Mouse (Mus musculus) CH12.LX (cell line): Measurements from ENCODE around the gene Ppp2r3a. TPM values are rescaled to one million over a fixed set of nuclear protein-coding genes. Genes with fewer than 3 reads are reported as not detected.

Experiments used
- DNase-seq: peaks from one replicate; pipeline ENCODE4 v3.0.0-alpha.2; 2013; ENCODE audit errors: extremely low read depth
- H3K27ac ChIP-seq: 2 replicates; pipeline ENCODE4 v1.5.1; 2012; ENCODE audit warnings: low read depth, mild to moderate bottlenecking, control low read depth, moderate library complexity; ENCODE audit not compliant: insufficient read depth
- H3K27me3 ChIP-seq: replicated peaks from 2 replicates; pipeline ENCODE3; 2012; ENCODE audit warnings: inconsistent platforms
- H3K36me3 ChIP-seq, 2 experiments: replicated peaks in 1 of 2; 2 replicates each; pipeline versions ENCODE3 to v1.6.1; 2012; ENCODE audit warnings: inconsistent platforms in 1 of 2, low read length in 1 of 2, mild to moderate bottlenecking in 1 of 2, mixed read lengths in 1 of 2, moderate library complexity in 1 of 2; ENCODE audit not compliant: control insufficient read depth in 1 of 2, insufficient read depth in 1 of 2
- H3K4me1 ChIP-seq, 2 experiments: 2 replicates each; pipeline ENCODE4 v1.6.1; 2012; ENCODE audit warnings: inconsistent platforms in 1 of 2, moderate library complexity in 1 of 2; ENCODE audit not compliant: insufficient read depth in 2 of 2, control insufficient read depth in 1 of 2
- H3K4me2 ChIP-seq: 2 replicates; pipeline ENCODE4 v1.6.1; 2012; ENCODE audit warnings: low read depth, mild to moderate bottlenecking, control low read depth; ENCODE audit not compliant: poor library complexity, insufficient read depth, severe bottlenecking
- H3K4me3 ChIP-seq, 3 experiments: fragments of 150-350 bp in 1 of 3; sonication (generic) in 1 of 3; replicated peaks in 1 of 3; 2 replicates each; pipeline versions ENCODE3 to v1.5.1; 2011 to 2012; ENCODE audit warnings: low read depth in 2 of 3, low read length in 2 of 3, mild to moderate bottlenecking in 2 of 3, moderate library complexity in 2 of 3, control low read depth in 1 of 3, improper control_type of control experiment in 1 of 3, inconsistent platforms in 1 of 3, mixed read lengths in 1 of 3; ENCODE audit not compliant: poor library complexity in 1 of 3
- H3K79me2 ChIP-seq: replicated peaks from 2 replicates; pipeline ENCODE4 v1.6.1; 2012; ENCODE audit warnings: mild to moderate bottlenecking, moderate library complexity; ENCODE audit not compliant: control insufficient read depth, poor library complexity, insufficient read depth, severe bottlenecking; ENCODE audit errors: extremely low read depth
- H3K9ac ChIP-seq: 2 replicates; pipeline ENCODE4 v1.6.1; 2012; ENCODE audit warnings: low read depth, mild to moderate bottlenecking, control low read depth, moderate library complexity; ENCODE audit not compliant: insufficient read depth
- H3K9me3 ChIP-seq: replicated peaks from 2 replicates; pipeline ENCODE3; 2012; ENCODE audit warnings: low read length, inconsistent platforms, mixed read lengths
- BHLHE40 ChIP-seq: IDR thresholded peaks from 2 replicates; pipeline ENCODE4 v1.6.1; 2011; ENCODE audit warnings: mild to moderate bottlenecking, low read depth, low read length, improper control_type of control experiment
- CHD1 ChIP-seq: IDR thresholded peaks from 2 replicates; pipeline ENCODE4 v1.6.1; 2012; ENCODE audit warnings: low read depth, low read length, improper control_type of control experiment, inconsistent platforms
- CHD2 ChIP-seq: IDR thresholded peaks from 2 replicates; pipeline ENCODE4 v1.6.1; 2011; ENCODE audit warnings: low read length, improper control_type of control experiment
- CTCF ChIP-seq, 2 experiments: IDR thresholded peaks in 1 of 2; conservative IDR thresholded peaks in 1 of 2; 2 replicates each; pipeline ENCODE4 v1.5.1; 2011 to 2012; ENCODE audit warnings: low read depth in 2 of 2, low read length in 2 of 2, improper control_type of control experiment in 1 of 2, inconsistent platforms in 1 of 2, mild to moderate bottlenecking in 1 of 2, moderate library complexity in 1 of 2
- E2F4 ChIP-seq: IDR thresholded peaks from 2 replicates; pipeline ENCODE4 v1.6.1; 2011; ENCODE audit warnings: low read depth, low read length, improper control_type of control experiment; ENCODE audit not compliant: insufficient replicate concordance
- ELF1 ChIP-seq: IDR thresholded peaks from 2 replicates; pipeline ENCODE4 v1.6.1; 2014; ENCODE audit warnings: low read depth, mild to moderate bottlenecking, inconsistent platforms, low read length, improper control_type of control experiment
- EP300 ChIP-seq: IDR thresholded peaks from 2 replicates; pipeline ENCODE4 v1.6.1; 2011; ENCODE audit warnings: low read length, improper control_type of control experiment
- ETS1 ChIP-seq: conservative IDR thresholded peaks from 2 replicates; pipeline ENCODE4 v1.6.1; 2012; ENCODE audit warnings: low read depth, mild to moderate bottlenecking, inconsistent platforms, low read length, improper control_type of control experiment, moderate library complexity
- HCFC1 ChIP-seq: IDR thresholded peaks from 2 replicates; pipeline ENCODE4 v1.6.1; 2012; ENCODE audit warnings: low read depth, mild to moderate bottlenecking, inconsistent platforms, low read length, improper control_type of control experiment
- IRF4 ChIP-seq: IDR thresholded peaks from 2 replicates; pipeline ENCODE4 v1.6.1; 2014; ENCODE audit warnings: low read depth, mild to moderate bottlenecking, inconsistent platforms, low read length, improper control_type of control experiment
- JUND ChIP-seq: conservative IDR thresholded peaks from 2 replicates; pipeline ENCODE4 v1.6.1; 2011; ENCODE audit warnings: low read depth, low read length, improper control_type of control experiment
- KAT2A ChIP-seq: IDR thresholded peaks from 2 replicates; pipeline ENCODE4 v1.6.1; 2012; ENCODE audit warnings: low read length, improper control_type of control experiment, inconsistent platforms; ENCODE audit not compliant: insufficient replicate concordance
- MAX ChIP-seq: IDR thresholded peaks from 2 replicates; pipeline ENCODE4 v1.6.1; 2011; ENCODE audit warnings: low read length, improper control_type of control experiment
- MAZ ChIP-seq: IDR thresholded peaks from 2 replicates; pipeline ENCODE4 v1.6.1; 2012; ENCODE audit warnings: low read depth, mild to moderate bottlenecking, inconsistent platforms, low read length, improper control_type of control experiment, moderate library complexity
- MEF2A ChIP-seq: IDR thresholded peaks from 2 replicates; pipeline ENCODE4 v1.6.1; 2014; ENCODE audit warnings: low read depth, mild to moderate bottlenecking, inconsistent platforms, low read length, improper control_type of control experiment, borderline replicate concordance
- MXI1 ChIP-seq: IDR thresholded peaks from 2 replicates; pipeline ENCODE4 v1.6.1; 2011; ENCODE audit warnings: mild to moderate bottlenecking, low read depth, low read length, improper control_type of control experiment
- MYC ChIP-seq: IDR thresholded peaks from 2 replicates; pipeline ENCODE4 v1.6.1; 2011; ENCODE audit warnings: low read depth, mild to moderate bottlenecking, improper control_type of control experiment, low read length
- NELFE ChIP-seq: IDR thresholded peaks from 2 replicates; pipeline ENCODE4 v1.6.1; 2011; ENCODE audit warnings: low read depth, low read length, improper control_type of control experiment
- NRF1 ChIP-seq: IDR thresholded peaks from 2 replicates; pipeline ENCODE4 v1.6.1; 2014; ENCODE audit warnings: low read depth, mild to moderate bottlenecking, inconsistent platforms, low read length, improper control_type of control experiment, moderate library complexity
- POLR2A ChIP-seq: IDR thresholded peaks from 2 replicates; pipeline ENCODE4 v1.6.1; 2011; ENCODE audit warnings: low read depth, mild to moderate bottlenecking, improper control_type of control experiment, low read length
- RCOR1 ChIP-seq: conservative IDR thresholded peaks from 2 replicates; pipeline ENCODE4 v1.6.1; 2012; ENCODE audit warnings: low read depth, mild to moderate bottlenecking, inconsistent platforms, low read length, improper control_type of control experiment
- SIN3A ChIP-seq: IDR thresholded peaks from 2 replicates; pipeline ENCODE4 v1.6.1; 2012; ENCODE audit warnings: low read length, improper control_type of control experiment, inconsistent platforms
- TCF12 ChIP-seq: IDR thresholded peaks from 2 replicates; pipeline ENCODE4 v1.6.1; 2014; ENCODE audit warnings: low read depth, mild to moderate bottlenecking, inconsistent platforms, low read length, improper control_type of control experiment
- UBTF ChIP-seq: IDR thresholded peaks from 2 replicates; pipeline ENCODE4 v1.6.1; 2012; ENCODE audit warnings: low read depth, mild to moderate bottlenecking, inconsistent platforms, low read length, improper control_type of control experiment, moderate library complexity
- USF1 ChIP-seq: IDR thresholded peaks from 2 replicates; pipeline ENCODE4 v1.6.1; 2014; ENCODE audit warnings: low read depth, mild to moderate bottlenecking, inconsistent platforms, low read length, improper control_type of control experiment
- USF2 ChIP-seq: conservative IDR thresholded peaks from 2 replicates; pipeline ENCODE4 v1.6.1; 2011; ENCODE audit warnings: low read depth, low read length, improper control_type of control experiment
- ZC3H11A ChIP-seq: IDR thresholded peaks from 2 replicates; pipeline ENCODE4 v1.6.1; 2012; ENCODE audit warnings: low read depth, mild to moderate bottlenecking, inconsistent platforms, low read length, improper control_type of control experiment
- ZMIZ1 ChIP-seq: IDR thresholded peaks from 2 replicates; pipeline ENCODE4 v1.6.1; 2012; ENCODE audit warnings: low read depth, mild to moderate bottlenecking, inconsistent platforms, low read length, improper control_type of control experiment
- dilution Hi-C: fragments of 300-500 bp; cut with MboI; formaldehyde crosslinking; loops from 2 replicates; pipeline ENCODE4 v1.14.3; 2020; ENCODE audit warnings: low sequenced_read_pairs; ENCODE audit not compliant: extremely low pct_unique_long_range_greater_than_20kb, extremely low pct_ligation_motif_present
- in situ Hi-C: fragments of 300-500 bp; cut with MboI; formaldehyde crosslinking; loops from 3 replicates; pipeline ENCODE4 v1.14.3; 2019; ENCODE audit warnings: low sequenced_read_pairs, low pct_ligation_motif_present, low pct_unique_long_range_greater_than_20kb, mixed read lengths
- polyA plus RNA-seq: library from polyadenylated mRNA; unstranded; fragments of >175 nt; gene quantifications from 2 replicates; pipeline ENCODE4 v1.2.1, GENCODE M21; 2012; ENCODE audit warnings: low read depth; ENCODE audit not compliant: insufficient read length
- total RNA-seq, 2 experiments: library from RNA; depleted of rRNA; stranded (reverse); fragments of 300-350 nt in 1 of 2; fragments of >200 nt in 1 of 2; gene quantifications; 2 replicates each; pipeline ENCODE4 v1.2.3; 2012 to 2014

The Ppp2r3a gene
- total and polyA plus RNA-seq, 3 experiments = 1.2 to 2.1 (median 1.8) TPM

DNA sequence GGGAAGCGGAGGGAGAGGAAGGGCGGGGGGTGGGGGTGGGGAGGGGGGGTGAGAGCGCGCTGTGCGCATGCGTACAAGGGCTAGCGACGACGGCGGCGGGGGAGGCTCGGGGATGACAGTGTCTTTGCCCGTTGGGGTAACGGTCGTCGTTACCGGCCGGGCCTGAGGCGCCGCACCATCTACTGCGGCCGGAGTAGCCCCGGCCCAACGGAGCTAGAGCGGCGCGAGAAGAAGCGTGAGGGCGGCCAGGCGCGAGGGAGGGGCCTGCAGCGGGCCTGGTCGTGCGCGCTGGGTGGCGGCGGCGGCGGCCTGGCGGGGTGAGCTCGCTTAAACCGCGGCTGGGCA is 177.6 kb downstream of the Ppp2r3a start, which contains the start of gene Msl2:
Gene Msl2 (plus strand): TSS at position 115 of the 345 bp plus-strand sequence.
- Histone ChIP-seq H3K9ac (peak within 1 kb of the TSS; percentile 99), H3K27ac (peak within 1 kb of the TSS; percentile 95), H3K4me1 (peaks cover 2 to 11% of the 10 kb centered on the region in 2 experiments; a peak in 3 of 4 replicates), H3K27me3 (no peaks in the 10 kb centered on the region), H3K4me2 (peak within 1 kb of the TSS; percentile 78), H3K36me3 (peaks cover 0 to 7% of the 10 kb centered on the region in 2 experiments), H3K79me2 (peaks cover 44% of the 10 kb centered on the region), H3K9me3 (no peaks in the 10 kb centered on the region), H3K4me3 (peak within 1 kb of the TSS; percentile 86 to 98 (median 97))
- DNase-seq = no peak
- in situ Hi-C loops (no loop called here), dilution Hi-C loops (no loop called here)
- TF ChIP-seq ZC3H11A = no peak
- TF ChIP-seq NELFE = peak; percentile 60; the same call in 1 of the 2 replicates
- 0 out of 2 replicates have a peak, but pooled peaks have one; percentile 26 for TF ChIP-seq POLR2A
- no peak for TF ChIP-seq CTCF (conservative IDR thresholded peaks at IDR 0.05 in 1 of 2, IDR thresholded peaks at IDR 0.05 in 1 of 2; ENCODE audit: low read depth in 2 of 2, low read length in 2 of 2)
- no peak for TF ChIP-seq MAZ
- TF ChIP-seq ETS1 = no peak
- 0 out of 2 replicates have a peak, but pooled peaks have one; percentile 42 for TF ChIP-seq ZMIZ1
- no peak for TF ChIP-seq CHD1
- TF ChIP-seq ELF1 = no peak
- no peak for TF ChIP-seq USF2
- TF ChIP-seq SIN3A = 0 out of 2 replicates have a peak, but pooled peaks have one; percentile 10

DNA sequence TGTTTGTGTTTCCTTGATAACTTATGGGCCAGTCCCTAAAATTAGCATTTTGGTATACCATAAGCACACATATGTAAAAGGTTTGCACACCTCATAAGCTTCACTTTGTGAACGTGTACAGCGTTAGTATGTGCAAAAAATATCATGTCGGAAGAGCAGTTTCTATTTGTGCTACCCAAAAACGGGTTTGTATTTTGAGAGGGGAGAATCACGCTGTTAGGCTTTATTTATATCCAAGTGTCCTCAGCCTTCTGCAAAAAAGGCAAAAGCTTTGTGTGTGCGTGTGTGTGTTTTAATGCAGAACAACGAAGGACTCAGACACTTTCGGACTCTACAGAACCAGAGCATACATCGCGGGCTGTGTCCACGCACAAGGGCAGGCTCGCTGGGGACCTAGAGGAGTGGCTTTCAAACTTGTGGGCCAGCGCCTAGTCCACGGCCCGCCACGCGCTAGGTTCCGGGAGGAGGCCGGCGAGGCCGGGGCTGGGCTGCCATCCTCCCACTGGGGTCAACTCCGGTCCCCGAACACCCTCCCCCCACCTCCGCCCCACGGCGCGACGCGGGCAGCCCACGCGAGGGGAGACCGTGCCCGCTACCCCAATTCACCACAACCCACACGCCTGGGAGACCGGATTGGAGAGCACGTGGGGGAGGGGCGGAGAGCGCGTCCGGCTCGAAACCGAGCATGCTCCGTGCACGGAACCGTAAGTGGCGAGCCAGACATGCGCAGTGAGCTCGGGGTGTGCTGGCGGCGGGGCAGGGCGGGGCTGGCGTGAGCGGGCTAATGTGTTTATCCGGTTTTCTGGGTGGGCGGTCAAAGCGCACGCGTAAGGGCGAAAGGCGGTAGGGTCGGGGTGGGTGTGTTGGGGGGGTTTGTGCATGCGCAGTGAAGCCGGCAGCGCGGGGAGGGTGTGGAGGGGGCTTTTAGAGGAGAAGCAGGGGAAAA is 178.3 kb downstream of the Ppp2r3a start:
- H3K4me1 ChIP-seq = peaks cover 0 to 6% of the 10 kb centered on the region in 2 experiments; a peak in 1 of 4 replicates
- H3K4me2 ChIP-seq = peak overlapping the region; percentile 78
- H3K4me3 ChIP-seq = peak overlapping the region; percentile 53 to 78 (median 73)
- dilution Hi-C loops (no loop called here), in situ Hi-C loops (no loop called here)
- H3K9me3 ChIP-seq = no peaks in the 10 kb centered on the region
- H3K27ac ChIP-seq = peak overlapping the region; percentile 53
- peak overlapping the region; percentile 88 for H3K9ac ChIP-seq
- no peak for TF ChIP-seq EP300
- peak; percentile 86 for TF ChIP-seq MAX
- peak; percentile 83 for TF ChIP-seq BHLHE40
- no peak for TF ChIP-seq E2F4
- TF ChIP-seq MXI1 = peak; percentile 78
- TF ChIP-seq ZMIZ1 = 0 out of 2 replicates have a peak, but pooled peaks have one; percentile 1
- TF ChIP-seq HCFC1 = peak; percentile 67
- TF ChIP-seq CHD2 = peak; percentile 76
- peak; percentile 72 for TF ChIP-seq IRF4
- TF ChIP-seq MEF2A = peak; percentile 38; the same call in 1 of the 2 replicates
- peak; percentile 92 for TF ChIP-seq NRF1
- TF ChIP-seq UBTF = no peak
- peak; percentile 98 for TF ChIP-seq MAZ
- no peak for TF ChIP-seq RCOR1
- TF ChIP-seq MYC = 0 out of 2 replicates have a peak, but pooled peaks have one; percentile 62
- TF ChIP-seq ELF1 = peak; percentile 81
- no peak for TF ChIP-seq JUND
- TF ChIP-seq USF1 = peak; percentile 36; the same call in 1 of the 2 replicates
- TF ChIP-seq NELFE = peak; percentile 67
- peak; percentile 33; the same call in 1 of the 2 replicates for TF ChIP-seq ETS1
- TF ChIP-seq POLR2A = peak; percentile 85
- TF ChIP-seq TCF12 = peak; percentile 81; the same call in 1 of the 2 replicates
- TF ChIP-seq KAT2A = 0 out of 2 replicates have a peak, but pooled peaks have one; percentile 57
- H3K36me3 ChIP-seq = peaks cover 0 to 3% of the 10 kb centered on the region in 2 experiments
- DNase-seq = peak; percentile 98
- H3K79me2 ChIP-seq = peaks cover 37% of the 10 kb centered on the region
- H3K27me3 ChIP-seq = no peaks in the 10 kb centered on the region
